Mouse (Mus musculus): ENCODE results near the gene Armc2. TPM values are rescaled to one million over a fixed set of nuclear protein-coding genes. Genes with fewer than 3 reads are reported as not detected.

The Armc2 gene
- total and polyA plus RNA-seq, 3 experiments, result 0.34 to 0.99 (median 0.90) TPM

DNA sequence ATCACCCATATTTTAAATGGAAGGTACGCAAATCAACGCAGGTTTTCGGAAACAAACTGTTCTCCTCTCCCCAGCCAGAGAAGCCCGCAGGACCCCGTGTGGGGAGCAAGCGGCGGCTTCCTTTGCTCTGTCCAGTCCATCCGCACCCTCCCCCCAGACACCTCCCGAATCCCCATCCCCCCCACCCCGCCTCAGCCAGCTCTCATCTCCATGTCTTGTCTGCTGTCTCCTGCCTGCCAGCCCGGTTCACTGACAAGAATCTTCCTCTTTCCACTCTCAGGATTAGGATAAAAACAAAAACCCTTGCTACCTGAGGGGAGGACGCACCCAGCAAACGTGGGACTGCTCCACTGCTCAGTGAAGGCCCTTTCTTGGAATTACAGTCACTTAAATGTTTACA, 27.3 kb downstream of the Armc2 start (continued):
- no peak for TF ChIP-seq ZMIZ1 (IDR thresholded peaks at IDR 0.05; ENCODE audit: low read depth, low read length)

- Histone ChIP-seq H3K27ac (ENCODE audit: insufficient read depth, low read depth) (no peak overlapping the region), H3K4me2 (ENCODE audit: insufficient read depth, low read depth, poor library complexity, severe bottlenecking) (no peak overlapping the region), H3K4me1 (ENCODE audit: control insufficient read depth in 1 of 2, insufficient read depth in 2 of 2) (peaks cover 2 to 21% of the 10 kb centered on the region in 2 experiments; a peak in 3 of 4 replicates), H3K79me2 (replicated peaks; ENCODE audit: control insufficient read depth, extremely low read depth, insufficient read depth, poor library complexity, severe bottlenecking) (no peaks in the 10 kb centered on the region), H3K4me3 (replicated peaks in 1 of 3; ENCODE audit: low read depth in 2 of 3, low read length in 2 of 3, poor library complexity in 1 of 3) (no peak overlapping the region), H3K27me3 (replicated peaks) (no peaks in the 10 kb centered on the region), H3K9ac (ENCODE audit: insufficient read depth, low read depth) (no peak overlapping the region), H3K9me3 (replicated peaks; ENCODE audit: low read length) (peaks cover 1% of the 10 kb centered on the region), H3K36me3 (replicated peaks in 1 of 2; ENCODE audit: control insufficient read depth in 1 of 2, insufficient read depth in 1 of 2, low read length in 1 of 2) (no peaks in the 10 kb centered on the region)
- in situ Hi-C loops (cut with MboI; ENCODE audit: low pct_ligation_motif_present, low pct_unique_long_range_greater_than_20kb, low sequenced_read_pairs) (no loop called here), dilution Hi-C loops (cut with MboI; ENCODE audit: extremely low pct_ligation_motif_present, extremely low pct_unique_long_range_greater_than_20kb, low sequenced_read_pairs) (no loop called here)
- peak; percentile 28 for DNase-seq (ENCODE audit: extremely low read depth)
- TF ChIP-seq ZNF384 (IDR thresholded peaks at IDR 0.05; ENCODE audit: low read depth, low read length) (peak; percentile 60), MEF2A (IDR thresholded peaks at IDR 0.05; ENCODE audit: borderline replicate concordance, low read depth, low read length) (no peak)
Measured at GRCm38 (mm10) chr10:41988930-41989329, 29.3 kb downstream of the Armc2 start.

- H3K4me1 ChIP-seq (ENCODE audit: control insufficient read depth in 1 of 2, insufficient read depth in 2 of 2), result peaks cover 4 to 31% of the 10 kb centered on the region in 2 experiments; a peak in 3 of 4 replicates
- no peak for TF ChIP-seq TBP (conservative IDR thresholded peaks at IDR 0.05; ENCODE audit: low read depth, low read length)
- TF ChIP-seq JUND (conservative IDR thresholded peaks at IDR 0.05; ENCODE audit: low read depth, low read length), result no peak
- no peak overlapping the region for H3K9ac ChIP-seq (ENCODE audit: insufficient read depth, low read depth)
- peaks cover 13% of the 10 kb centered on the region for H3K9me3 ChIP-seq (replicated peaks; ENCODE audit: low read length)
- no peaks in the 10 kb centered on the region for H3K27me3 ChIP-seq (replicated peaks)
- DNase-seq (ENCODE audit: extremely low read depth), result no peak
- no peak overlapping the region for H3K4me2 ChIP-seq (ENCODE audit: insufficient read depth, low read depth, poor library complexity, severe bottlenecking)
- no peaks in the 10 kb centered on the region for H3K79me2 ChIP-seq (replicated peaks; ENCODE audit: control insufficient read depth, extremely low read depth, insufficient read depth, poor library complexity, severe bottlenecking)
- no peaks in the 10 kb centered on the region for H3K36me3 ChIP-seq (replicated peaks in 1 of 2; ENCODE audit: control insufficient read depth in 1 of 2, insufficient read depth in 1 of 2, low read length in 1 of 2)
- no peak overlapping the region for H3K27ac ChIP-seq (ENCODE audit: insufficient read depth, low read depth)
- H3K4me3 ChIP-seq (replicated peaks in 1 of 3; ENCODE audit: low read depth in 2 of 3, low read length in 2 of 3, poor library complexity in 1 of 3), result no peak overlapping the region
- in situ Hi-C loops (cut with MboI; ENCODE audit: low pct_ligation_motif_present, low pct_unique_long_range_greater_than_20kb, low sequenced_read_pairs) (no loop called here), dilution Hi-C loops (cut with MboI; ENCODE audit: extremely low pct_ligation_motif_present, extremely low pct_unique_long_range_greater_than_20kb, low sequenced_read_pairs) (no loop called here)
Measured at GRCm38 (mm10) chr10:41986126-41986525, 32.1 kb downstream of the Armc2 start.

DNA sequence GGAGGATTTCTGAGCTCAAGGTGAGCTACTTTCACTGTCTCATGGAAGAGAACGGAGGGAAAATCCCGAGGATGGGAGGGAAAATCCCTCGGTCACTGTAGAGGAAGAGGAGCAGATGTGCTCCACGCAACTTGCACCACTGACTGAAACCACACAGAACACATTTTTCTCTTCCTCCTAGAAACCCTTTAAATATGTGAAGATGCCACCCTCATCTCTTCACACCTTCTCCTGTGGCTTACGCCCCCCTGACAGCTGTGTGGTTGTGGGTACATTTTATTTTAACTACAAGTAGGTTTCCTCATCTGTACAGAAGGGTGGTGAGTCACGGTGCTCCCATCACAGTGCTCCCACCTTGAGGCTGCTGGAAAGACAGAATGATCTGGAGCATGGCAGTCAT, 34.0 kb downstream of the Armc2 start:
- no peak overlapping the region for H3K27ac ChIP-seq (ENCODE audit: insufficient read depth, low read depth)
- H3K36me3 ChIP-seq (replicated peaks in 1 of 2; ENCODE audit: control insufficient read depth in 1 of 2, insufficient read depth in 1 of 2, low read length in 1 of 2), result no peaks in the 10 kb centered on the region
- in situ Hi-C loops (cut with MboI; ENCODE audit: low pct_ligation_motif_present, low pct_unique_long_range_greater_than_20kb, low sequenced_read_pairs) (no loop called here), dilution Hi-C loops (cut with MboI; ENCODE audit: extremely low pct_ligation_motif_present, extremely low pct_unique_long_range_greater_than_20kb, low sequenced_read_pairs) (no loop called here)
- no peaks in the 10 kb centered on the region for H3K79me2 ChIP-seq (replicated peaks; ENCODE audit: control insufficient read depth, extremely low read depth, insufficient read depth, poor library complexity, severe bottlenecking)
- H3K9ac ChIP-seq (ENCODE audit: insufficient read depth, low read depth), result no peak overlapping the region
- no peaks in the 10 kb centered on the region for H3K27me3 ChIP-seq (replicated peaks)
- peaks cover 4 to 40% of the 10 kb centered on the region in 2 experiments; a peak in 3 of 4 replicates for H3K4me1 ChIP-seq (ENCODE audit: control insufficient read depth in 1 of 2, insufficient read depth in 2 of 2)
- H3K4me3 ChIP-seq (replicated peaks in 1 of 3; ENCODE audit: low read depth in 2 of 3, low read length in 2 of 3, poor library complexity in 1 of 3), result no peak overlapping the region
- H3K9me3 ChIP-seq (replicated peaks; ENCODE audit: low read length), result peaks cover 13% of the 10 kb centered on the region
- H3K4me2 ChIP-seq (ENCODE audit: insufficient read depth, low read depth, poor library complexity, severe bottlenecking), result no peak overlapping the region
- DNase-seq (ENCODE audit: extremely low read depth), result peak; percentile 91
- TF ChIP-seq RAD21 (IDR thresholded peaks at IDR 0.05; ENCODE audit: low read depth, low read length) (no peak), KAT2A (IDR thresholded peaks at IDR 0.05; ENCODE audit: insufficient replicate concordance, low read length) (no peak), PAX5 (IDR thresholded peaks at IDR 0.05; ENCODE audit: low read length) (no peak), RCOR1 (conservative IDR thresholded peaks at IDR 0.05; ENCODE audit: low read depth, low read length) (peak; percentile 92), ZMIZ1 (IDR thresholded peaks at IDR 0.05; ENCODE audit: low read depth, low read length) (no peak), CHD2 (IDR thresholded peaks at IDR 0.05; ENCODE audit: low read length) (peak; percentile 45; the same call in 1 of the 2 replicates), MAZ (IDR thresholded peaks at IDR 0.05; ENCODE audit: low read depth, low read length) (no peak), SIN3A (IDR thresholded peaks at IDR 0.05; ENCODE audit: low read length) (0 out of 2 replicates have a peak, but pooled peaks have one; percentile 30), BHLHE40 (IDR thresholded peaks at IDR 0.05; ENCODE audit: low read depth, low read length) (peak; percentile 77), MAFK (IDR thresholded peaks at IDR 0.05; ENCODE audit: insufficient replicate concordance, low read length) (peak; percentile 71), ELF1 (IDR thresholded peaks at IDR 0.05; ENCODE audit: low read depth, low read length) (peak; percentile 36; the same call in 1 of the 2 replicates), EP300 (IDR thresholded peaks at IDR 0.05; ENCODE audit: low read length) (peak; percentile 95), IRF4 (IDR thresholded peaks at IDR 0.05; ENCODE audit: low read depth, low read length) (peak; percentile 65), ETS1 (conservative IDR thresholded peaks at IDR 0.05; ENCODE audit: low read depth, low read length) (peak; percentile 71), NRF1 (IDR thresholded peaks at IDR 0.05; ENCODE audit: low read depth, low read length) (no peak), TBP (conservative IDR thresholded peaks at IDR 0.05; ENCODE audit: low read depth, low read length) (no peak), USF2 (conservative IDR thresholded peaks at IDR 0.05; ENCODE audit: low read depth, low read length) (no peak), NELFE (IDR thresholded peaks at IDR 0.05; ENCODE audit: low read depth, low read length) (0 out of 2 replicates have a peak, but pooled peaks have one; percentile 12), E2F4 (IDR thresholded peaks at IDR 0.05; ENCODE audit: insufficient replicate concordance, low read depth, low read length) (0 out of 2 replicates have a peak, but pooled peaks have one; percentile 48), ZNF384 (IDR thresholded peaks at IDR 0.05; ENCODE audit: low read depth, low read length) (0 out of 2 replicates have a peak, but pooled peaks have one; percentile 15), POLR2AphosphoS2 (IDR thresholded peaks at IDR 0.05; ENCODE audit: low read depth, low read length) (no peak)

Measured in CH12.LX (cell line).